Mouse (Mus musculus): ENCODE measurements around the gene Ahnak. TPM values are rescaled to one million over a fixed set of nuclear protein-coding genes. Genes with fewer than 3 reads are reported as not detected.

Gene Ahnak
- polyA plus RNA-seq, 1 experiment = 8.0 TPM

- peaks cover 17% of the 10 kb centered on the region for H3K4me1 ChIP-seq (ENCODE audit: control insufficient read depth, insufficient read depth, insufficient read length)
- no peak for TF ChIP-seq POLR2A (IDR thresholded peaks at IDR 0.05; ENCODE audit: low read depth, low read length)
- no peak for TF ChIP-seq CTCF (IDR thresholded peaks at IDR 0.05; ENCODE audit: extremely low read depth, insufficient read depth, insufficient read length, insufficient replicate concordance)
- peak overlapping the region; percentile 5; the same call in 1 of the 2 replicates for H3K27ac ChIP-seq (ENCODE audit: insufficient read depth, low read length)
- WGBS = 19% methylated on average over 5 of the region's 5 CpGs
- H3K4me3 ChIP-seq (ENCODE audit: extremely low read depth, insufficient read depth, insufficient read length) = no peak overlapping the region
- H3K36me3 ChIP-seq (ENCODE audit: control insufficient read depth, insufficient read depth, low read length) = peaks cover 41% of the 10 kb centered on the region
- no peaks in the 10 kb centered on the region for H3K27me3 ChIP-seq (ENCODE audit: control insufficient read depth, insufficient read depth, low read length)
- no peak for DNase-seq (ENCODE audit: low read depth in 1 of 2, low spot score in 2 of 2)
These were observed 45.0 kb upstream of the Ahnak start for GRCm38 (mm10) chr19:8944062-8944461.

- TF ChIP-seq POLR2A (IDR thresholded peaks at IDR 0.05; ENCODE audit: low read depth, low read length) (no peak), CTCF (IDR thresholded peaks at IDR 0.05; ENCODE audit: extremely low read depth, insufficient read depth, insufficient read length, insufficient replicate concordance) (no peak)
- DNase-seq (ENCODE audit: low read depth in 1 of 2, low spot score in 2 of 2) = peak in 1 of 2 experiments; percentile 43
- H3K27me3 ChIP-seq (ENCODE audit: control insufficient read depth, insufficient read depth, low read length) = no peaks in the 10 kb centered on the region
- 20% methylated on average over 5 of the region's 5 CpGs for whole genome bisulfite sequencing
- peaks cover 44% of the 10 kb centered on the region for H3K36me3 ChIP-seq (ENCODE audit: control insufficient read depth, insufficient read depth, low read length)
- no peak overlapping the region for H3K4me3 ChIP-seq (ENCODE audit: extremely low read depth, insufficient read depth, insufficient read length)
- H3K27ac ChIP-seq (ENCODE audit: insufficient read depth, low read length) = no peak overlapping the region
- peaks cover 17% of the 10 kb centered on the region for H3K4me1 ChIP-seq (ENCODE audit: control insufficient read depth, insufficient read depth, insufficient read length)
These were observed 44.3 kb upstream of the Ahnak start for GRCm38 (mm10) chr19:8944750-8945149.

GRCm38 (mm10) chr19:8945251-8945650, 43.8 kb upstream of the Ahnak start:
- 74% methylated on average over 6 of the region's 6 CpGs for WGBS
- H3K4me3 ChIP-seq (ENCODE audit: extremely low read depth, insufficient read depth, insufficient read length) = no peak overlapping the region
- no peak overlapping the region for H3K27ac ChIP-seq (ENCODE audit: insufficient read depth, low read length)
- DNase-seq (ENCODE audit: low read depth in 1 of 2, low spot score in 2 of 2) = no peak
- H3K36me3 ChIP-seq (ENCODE audit: control insufficient read depth, insufficient read depth, low read length) = peaks cover 46% of the 10 kb centered on the region
- H3K4me1 ChIP-seq (ENCODE audit: control insufficient read depth, insufficient read depth, insufficient read length) = peaks cover 17% of the 10 kb centered on the region
- TF ChIP-seq POLR2A (IDR thresholded peaks at IDR 0.05; ENCODE audit: low read depth, low read length) (no peak), CTCF (IDR thresholded peaks at IDR 0.05; ENCODE audit: extremely low read depth, insufficient read depth, insufficient read length, insufficient replicate concordance) (no peak)
- H3K27me3 ChIP-seq (ENCODE audit: control insufficient read depth, insufficient read depth, low read length) = no peaks in the 10 kb centered on the region

GRCm38 (mm10) chr19:8946929-8947328, 42.2 kb upstream of the Ahnak start:
- 79% methylated on average over 7 of the region's 7 CpGs for WGBS
- Histone ChIP-seq H3K36me3 (ENCODE audit: control insufficient read depth, insufficient read depth, low read length) (peaks cover 57% of the 10 kb centered on the region), H3K4me1 (ENCODE audit: control insufficient read depth, insufficient read depth, insufficient read length) (peaks cover 10% of the 10 kb centered on the region), H3K4me3 (ENCODE audit: extremely low read depth, insufficient read depth, insufficient read length) (no peak overlapping the region), H3K27ac (ENCODE audit: insufficient read depth, low read length) (no peak overlapping the region), H3K27me3 (ENCODE audit: control insufficient read depth, insufficient read depth, low read length) (no peaks in the 10 kb centered on the region)
- no peak for DNase-seq (ENCODE audit: low read depth in 1 of 2, low spot score in 2 of 2)
- TF ChIP-seq CTCF (IDR thresholded peaks at IDR 0.05; ENCODE audit: extremely low read depth, insufficient read depth, insufficient read length, insufficient replicate concordance) (no peak), POLR2A (IDR thresholded peaks at IDR 0.05; ENCODE audit: low read depth, low read length) (no peak)

- WGBS = 85% methylated on average over 5 of the region's 5 CpGs
- peaks cover 48% of the 10 kb centered on the region for H3K36me3 ChIP-seq (ENCODE audit: control insufficient read depth, insufficient read depth, low read length)
- peaks cover 7% of the 10 kb centered on the region; the same call in 1 of the 2 replicates for H3K4me1 ChIP-seq (ENCODE audit: control insufficient read depth, insufficient read depth, insufficient read length)
These were observed 38.9 kb upstream of the Ahnak start for GRCm38 (mm10) chr19:8950190-8950589.

GRCm38 (mm10) chr19:8952241-8952640, 36.8 kb upstream of the Ahnak start:
- Histone ChIP-seq H3K4me3 (ENCODE audit: extremely low read depth, insufficient read depth, insufficient read length) (no peak overlapping the region), H3K4me1 (ENCODE audit: control insufficient read depth, insufficient read depth, insufficient read length) (peaks cover 7% of the 10 kb centered on the region; the same call in 1 of the 2 replicates), H3K27me3 (ENCODE audit: control insufficient read depth, insufficient read depth, low read length) (no peaks in the 10 kb centered on the region), H3K27ac (ENCODE audit: insufficient read depth, low read length) (no peak overlapping the region), H3K36me3 (ENCODE audit: control insufficient read depth, insufficient read depth, low read length) (peaks cover 33% of the 10 kb centered on the region)
- TF ChIP-seq POLR2A (IDR thresholded peaks at IDR 0.05; ENCODE audit: low read depth, low read length) (no peak), CTCF (IDR thresholded peaks at IDR 0.05; ENCODE audit: extremely low read depth, insufficient read depth, insufficient read length, insufficient replicate concordance) (no peak)
- DNase-seq (ENCODE audit: low read depth in 1 of 2, low spot score in 2 of 2) = no peak
- 94% methylated on average over 9 of the region's 9 CpGs for WGBS

More at GRCm38 (mm10) chr19:8950190-8950589, 38.9 kb upstream of the Ahnak start:
- TF ChIP-seq CTCF (IDR thresholded peaks at IDR 0.05; ENCODE audit: extremely low read depth, insufficient read depth, insufficient read length, insufficient replicate concordance) (no peak), POLR2A (IDR thresholded peaks at IDR 0.05; ENCODE audit: low read depth, low read length) (no peak)
- Histone ChIP-seq H3K4me3 (ENCODE audit: extremely low read depth, insufficient read depth, insufficient read length) (no peak overlapping the region), H3K27ac (ENCODE audit: insufficient read depth, low read length) (no peak overlapping the region), H3K27me3 (ENCODE audit: control insufficient read depth, insufficient read depth, low read length) (no peaks in the 10 kb centered on the region)
- no peak for DNase-seq (ENCODE audit: low read depth in 1 of 2, low spot score in 2 of 2)
